Mouse (Mus musculus) embryonic facial prominence, embryonic 15.5 days (tissue): ENCODE measurements around the gene Rnf144a. TPM values are rescaled to one million over a fixed set of nuclear protein-coding genes. Genes with fewer than 3 reads are reported as not detected.
A peak's percentile ranks its signal among the peaks of the same experiment; 100 is the strongest.

Source experiments
- ATAC-seq: fragments of 200-750 bp; cut with Nextera tagmentation; 2 replicates; pipeline ENCODE4 v1.8.0; 2017; ENCODE audit warnings: low read depth, moderate TSS enrichment; ENCODE audit not compliant: insufficient number of reproducible peaks, low FRiP score, low TSS enrichment
- H3K27ac ChIP-seq: fragments of 300-500 bp; sonication (generic); replicated peaks from 2 replicates; pipeline ENCODE4 v1.5.1; 2015; ENCODE audit warnings: mild to moderate bottlenecking, inconsistent platforms
- H3K27me3 ChIP-seq: fragments of 300-500 bp; sonication (generic); 2 replicates; pipeline ENCODE4 v1.6.1; 2015; ENCODE audit warnings: inconsistent platforms
- H3K36me3 ChIP-seq: fragments of 300-500 bp; sonication (generic); 2 replicates; pipeline ENCODE4 v1.6.1; 2015; ENCODE audit warnings: mild to moderate bottlenecking, inconsistent platforms
- H3K4me1 ChIP-seq: fragments of 300-500 bp; sonication (generic); 2 replicates; pipeline ENCODE4 v1.6.1; 2015; ENCODE audit warnings: inconsistent platforms
- H3K4me2 ChIP-seq: fragments of 300-500 bp; sonication (generic); replicated peaks from 2 replicates; pipeline ENCODE4 v1.6.1; 2015; ENCODE audit warnings: mild to moderate bottlenecking, inconsistent platforms
- H3K4me3 ChIP-seq: fragments of 300-500 bp; sonication (generic); replicated peaks from 2 replicates; pipeline ENCODE4 v1.5.1; 2015; ENCODE audit warnings: mild to moderate bottlenecking, inconsistent platforms
- H3K9ac ChIP-seq: fragments of 300-500 bp; sonication (generic); 2 replicates; pipeline ENCODE4 v1.6.1; 2015; ENCODE audit warnings: inconsistent platforms
- H3K9me3 ChIP-seq: fragments of 300-500 bp; sonication (generic); replicated peaks from 2 replicates; pipeline ENCODE4 v1.6.1; 2016; ENCODE audit warnings: inconsistent platforms
- WGBS: fragments of 180-500 bp; shearing (Covaris S2); methylation state at CpG from one replicate; pipeline ENCODE4 v1.1.7; 2015; 5-methylcytosine and 5-hydroxymethylcytosine counted together
- polyA plus RNA-seq: library from polyadenylated mRNA; unstranded; fragments of >200 nt; fragmentation: Nextera tagmentation; extraction: Ambion mirVana; gene quantifications from 2 replicates; pipeline ENCODE4 v1.2.1, GENCODE M21; 2015

The Rnf144a gene
- polyA plus RNA-seq, 1 experiment from 2014 or later: 38.7 TPM

GRCm38 (mm10) chr12:26343131-26343530, 71.9 kb downstream of the Rnf144a start:
- ATAC-seq: no peak
- Histone ChIP-seq H3K4me3 (no peak overlapping the region), H3K36me3 (peaks cover 9% of the 10 kb centered on the region; the same call in 1 of the 2 replicates), H3K9ac (no peak overlapping the region), H3K27me3 (no peaks in the 10 kb centered on the region), H3K4me2 (no peak overlapping the region), H3K27ac (no peak overlapping the region), H3K4me1 (peaks cover 10% of the 10 kb centered on the region), H3K9me3 (no peaks in the 10 kb centered on the region)
- 73% methylated on average over 2 of the region's 2 CpGs for WGBS

DNA sequence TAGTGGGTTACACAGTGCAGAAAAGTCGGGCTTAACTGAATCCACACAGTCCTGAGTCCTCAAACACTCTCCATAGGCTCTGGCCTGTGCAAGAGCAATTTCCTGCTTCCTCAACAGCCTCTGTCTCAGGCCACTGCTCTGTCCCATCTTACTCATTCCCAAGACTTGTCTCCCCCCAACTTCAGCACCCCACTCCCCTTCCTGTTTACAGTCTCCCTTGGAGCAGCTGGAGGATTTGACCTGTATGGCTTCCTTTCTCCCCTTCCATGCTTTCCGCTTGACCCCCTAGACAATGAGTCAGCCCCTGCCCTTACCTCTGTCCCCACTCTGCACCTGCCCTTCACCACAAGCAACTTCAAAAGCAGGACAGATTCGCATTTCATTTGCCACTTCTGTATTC, 72.4 kb downstream of the Rnf144a start:
- 87% methylated on average over 3 of the region's 3 CpGs for WGBS

GRCm38 (mm10) chr12:26342086-26342485, 73.0 kb downstream of the Rnf144a start:
- ATAC-seq: no peak
- no peaks in the 10 kb centered on the region for H3K27me3 ChIP-seq
- peaks cover 9% of the 10 kb centered on the region; the same call in 1 of the 2 replicates for H3K36me3 ChIP-seq
- no peak overlapping the region for H3K4me3 ChIP-seq
- no peak overlapping the region for H3K4me2 ChIP-seq
- H3K9me3 ChIP-seq: no peaks in the 10 kb centered on the region
- peaks cover 10% of the 10 kb centered on the region for H3K4me1 ChIP-seq
- no peak overlapping the region for H3K27ac ChIP-seq
- WGBS: 31% methylated on average over 4 of the region's 4 CpGs
- no peak overlapping the region for H3K9ac ChIP-seq

More for the DNA sequence above, 72.4 kb downstream of the Rnf144a start:
- Histone ChIP-seq H3K4me1 (peaks cover 10% of the 10 kb centered on the region), H3K36me3 (peaks cover 9% of the 10 kb centered on the region; the same call in 1 of the 2 replicates), H3K9me3 (no peaks in the 10 kb centered on the region), H3K27me3 (no peaks in the 10 kb centered on the region), H3K4me3 (no peak overlapping the region), H3K9ac (no peak overlapping the region), H3K4me2 (no peak overlapping the region), H3K27ac (no peak overlapping the region)
- no peak for ATAC-seq

DNA sequence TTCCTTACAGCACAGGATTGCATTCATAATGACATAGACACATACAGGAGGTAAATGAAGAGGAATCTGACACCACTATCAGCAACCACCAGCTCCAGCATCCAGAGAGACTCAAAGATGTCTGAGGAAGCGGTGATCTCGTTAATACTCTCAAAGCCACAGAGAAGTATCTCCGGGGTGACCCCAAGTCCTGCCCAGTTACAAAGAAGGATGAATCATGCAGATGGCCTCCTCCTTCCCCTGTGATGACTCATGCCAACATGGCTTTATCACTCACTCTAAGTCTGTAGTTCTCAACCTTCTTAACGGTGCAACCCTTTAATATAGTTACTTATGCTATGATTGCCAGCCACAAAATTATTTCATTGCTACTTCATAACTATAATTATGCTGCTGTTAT, 74.4 kb downstream of the Rnf144a start:
- no peaks in the 10 kb centered on the region for H3K9me3 ChIP-seq
- 83% methylated on average over 4 of the region's 4 CpGs for WGBS
- ATAC-seq: no peak

GRCm38 (mm10) chr12:26339886-26340285, 75.2 kb downstream of the Rnf144a start:
- Histone ChIP-seq H3K27me3 (no peaks in the 10 kb centered on the region), H3K36me3 (peaks cover 14% of the 10 kb centered on the region), H3K4me1 (peaks cover 10% of the 10 kb centered on the region), H3K27ac (no peak overlapping the region), H3K9me3 (no peaks in the 10 kb centered on the region), H3K4me3 (no peak overlapping the region), H3K9ac (no peak overlapping the region), H3K4me2 (no peak overlapping the region)
- no peak for ATAC-seq

More for the DNA sequence above, 74.4 kb downstream of the Rnf144a start:
- Histone ChIP-seq H3K9ac (no peak overlapping the region), H3K27me3 (no peaks in the 10 kb centered on the region), H3K4me1 (peaks cover 10% of the 10 kb centered on the region), H3K36me3 (peaks cover 14% of the 10 kb centered on the region), H3K27ac (no peak overlapping the region), H3K4me3 (no peak overlapping the region), H3K4me2 (no peak overlapping the region)

- H3K36me3 ChIP-seq: peaks cover 14% of the 10 kb centered on the region
- H3K27ac ChIP-seq: no peak overlapping the region
- H3K9ac ChIP-seq: no peak overlapping the region
- H3K4me1 ChIP-seq: peaks cover 10% of the 10 kb centered on the region
- no peaks in the 10 kb centered on the region for H3K9me3 ChIP-seq
- H3K4me2 ChIP-seq: no peak overlapping the region
- no peak overlapping the region for H3K4me3 ChIP-seq
- no peak for ATAC-seq
- H3K27me3 ChIP-seq: no peaks in the 10 kb centered on the region
- 95% methylated on average over 8 of the region's 8 CpGs for WGBS
These were observed 75.9 kb downstream of the Rnf144a start for GRCm38 (mm10) chr12:26339181-26339580.

DNA sequence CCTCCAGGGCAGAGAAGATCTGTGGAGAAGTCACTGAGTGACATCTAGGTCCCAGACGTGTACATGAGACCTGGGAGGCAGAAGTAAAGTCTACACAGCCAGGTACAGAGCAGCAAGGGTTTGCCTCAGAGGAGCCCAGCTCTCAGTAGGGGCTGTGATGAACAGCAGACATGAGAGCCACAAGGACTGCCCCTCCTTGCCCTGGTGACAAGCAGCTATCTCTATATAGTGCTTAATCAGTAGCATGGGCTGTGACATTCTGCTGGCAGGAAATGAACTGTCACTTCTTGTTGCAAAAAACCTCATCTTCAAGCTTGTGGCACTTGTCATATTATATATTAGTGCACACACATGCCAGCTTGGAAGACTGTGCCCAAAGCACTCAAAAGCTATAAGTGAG, 81.4 kb downstream of the Rnf144a start:
- H3K4me1 ChIP-seq: peaks cover 19% of the 10 kb centered on the region
- ATAC-seq: no peak
- H3K27ac ChIP-seq: no peak overlapping the region
- H3K4me3 ChIP-seq: no peak overlapping the region
- H3K9ac ChIP-seq: no peak overlapping the region
- H3K4me2 ChIP-seq: no peak overlapping the region
- H3K9me3 ChIP-seq: no peaks in the 10 kb centered on the region
- H3K27me3 ChIP-seq: no peaks in the 10 kb centered on the region
- 55% methylated on average over 1 of the region's 1 CpGs for WGBS
- H3K36me3 ChIP-seq: peaks cover 6% of the 10 kb centered on the region

DNA sequence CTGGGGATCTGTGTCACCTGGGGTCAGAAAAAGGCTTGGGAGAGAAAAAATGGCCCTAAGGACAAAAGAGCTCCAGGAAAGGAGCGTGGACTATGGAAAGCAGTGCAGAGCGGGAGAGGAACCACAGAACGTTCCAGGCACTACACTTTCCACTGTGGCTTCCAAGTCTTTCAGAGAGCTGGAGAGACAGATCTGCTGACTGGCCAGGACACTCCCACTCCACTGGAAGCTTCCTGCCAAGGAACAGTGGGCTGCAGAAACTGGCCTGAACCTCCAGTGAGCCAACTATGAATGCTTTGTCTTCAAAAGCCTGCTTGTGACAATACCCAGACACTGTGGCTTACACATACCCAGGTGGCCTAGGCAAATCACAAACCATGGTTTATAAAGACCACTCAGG, 84.0 kb downstream of the Rnf144a start:
- H3K27ac ChIP-seq: peak overlapping the region; percentile 74
- no peaks in the 10 kb centered on the region for H3K9me3 ChIP-seq
- no peak overlapping the region for H3K4me3 ChIP-seq
- H3K9ac ChIP-seq: no peak overlapping the region
- no peak overlapping the region for H3K4me2 ChIP-seq
- peaks cover 19% of the 10 kb centered on the region for H3K4me1 ChIP-seq
- 57% methylated on average over 3 of the region's 3 CpGs for WGBS
- H3K36me3 ChIP-seq: peaks cover 20% of the 10 kb centered on the region; the same call in 1 of the 2 replicates
- peak; percentile 71; the same call in 1 of the 2 replicates for ATAC-seq
- no peaks in the 10 kb centered on the region for H3K27me3 ChIP-seq

GRCm38 (mm10) chr12:26329756-26330155, 85.3 kb downstream of the Rnf144a start:
- H3K27me3 ChIP-seq: no peaks in the 10 kb centered on the region
- no peak overlapping the region for H3K4me3 ChIP-seq
- no peak overlapping the region for H3K4me2 ChIP-seq
- H3K36me3 ChIP-seq: peaks cover 25% of the 10 kb centered on the region; the same call in 1 of the 2 replicates
- ATAC-seq: no peak
- WGBS: 60% methylated on average over 5 of the region's 5 CpGs
- H3K27ac ChIP-seq: peak overlapping the region; percentile 19; the same call in 1 of the 2 replicates
- H3K4me1 ChIP-seq: peaks cover 19% of the 10 kb centered on the region
- H3K9ac ChIP-seq: no peak overlapping the region
- H3K9me3 ChIP-seq: no peaks in the 10 kb centered on the region

GRCm38 (mm10) chr12:26329031-26329675, 85.9 kb downstream of the Rnf144a start:
- no peak overlapping the region for H3K4me2 ChIP-seq
- no peak overlapping the region for H3K9ac ChIP-seq
- peaks cover 19% of the 10 kb centered on the region for H3K4me1 ChIP-seq
- peaks cover 31% of the 10 kb centered on the region; the same call in 1 of the 2 replicates for H3K36me3 ChIP-seq
- 51% methylated on average over 6 of the region's 6 CpGs for WGBS
- no peaks in the 10 kb centered on the region for H3K9me3 ChIP-seq
- 0 out of 2 replicates have a peak, but pooled peaks have one; percentile 12 for ATAC-seq
- H3K27ac ChIP-seq: no peak overlapping the region
- H3K4me3 ChIP-seq: no peak overlapping the region
- no peaks in the 10 kb centered on the region for H3K27me3 ChIP-seq

- Histone ChIP-seq H3K27me3 (no peaks in the 10 kb centered on the region), H3K4me2 (no peak overlapping the region), H3K9me3 (no peaks in the 10 kb centered on the region), H3K4me3 (no peak overlapping the region), H3K27ac (no peak overlapping the region), H3K4me1 (peaks cover under 1% of the 10 kb centered on the region; the same call in 1 of the 2 replicates), H3K36me3 (peaks cover 58% of the 10 kb centered on the region), H3K9ac (no peak overlapping the region)
- WGBS: 87% methylated on average over 5 of the region's 5 CpGs
- no peak for ATAC-seq
These were observed 91.2 kb downstream of the Rnf144a start for GRCm38 (mm10) chr12:26323783-26324364.
